Mouse (Mus musculus) ES-Bruce4 (cell line): Measurements from ENCODE around the gene Mapkapk3.

Source experiments
- CTCF ChIP-seq: IDR thresholded peaks from one replicate; pipeline ENCODE4 v1.8.1; 2011; ENCODE audit warnings: low read depth, low read length
- POLR2A ChIP-seq: IDR thresholded peaks from one replicate; pipeline ENCODE4 v1.8.1; 2011; ENCODE audit warnings: low read length; ENCODE audit not compliant: insufficient read depth

DNA sequence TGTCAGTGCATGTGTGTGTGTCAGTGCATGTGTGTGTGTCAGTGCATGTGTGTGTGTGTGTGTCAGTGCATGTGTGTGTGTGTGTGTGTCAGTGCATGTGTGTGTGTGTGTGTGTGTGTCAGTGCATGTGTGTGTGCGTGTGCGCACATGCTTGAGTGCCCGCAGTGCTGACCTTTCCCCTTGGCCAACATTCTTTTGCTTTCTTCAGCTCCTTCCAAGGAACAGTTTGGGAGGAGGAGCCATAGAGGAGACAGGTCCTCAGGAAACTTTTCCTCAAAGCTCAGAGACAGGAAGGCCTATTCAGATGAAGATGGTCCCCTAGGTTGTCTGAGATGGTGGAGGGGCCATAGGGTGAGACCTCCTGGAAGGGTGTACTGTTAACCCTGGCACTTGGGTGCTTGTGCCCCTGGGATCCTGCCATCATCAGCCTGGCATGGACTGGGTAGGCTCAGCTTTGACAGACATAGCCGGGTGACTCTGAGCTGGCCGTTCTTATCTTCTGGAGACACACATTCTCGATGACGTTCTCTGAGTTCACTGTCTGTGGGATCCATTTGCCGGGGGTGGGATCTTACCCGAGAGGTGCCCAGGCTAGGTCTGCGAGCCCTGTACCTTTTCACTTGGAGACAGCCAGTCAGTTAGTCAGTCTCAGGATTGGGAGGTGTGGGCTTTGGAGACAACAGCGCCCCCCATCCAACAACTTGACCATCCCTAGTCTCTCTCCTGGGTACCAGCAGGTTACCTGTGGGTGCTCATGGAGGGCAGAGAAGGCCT is 17.6 kb upstream of the Mapkapk3 start:
- TF ChIP-seq POLR2A (no peak), CTCF (no peak)
